Mouse (Mus musculus) monocyte, adult 59 days (primary cell): ENCODE measurements around the gene Tex44. TPM values are rescaled to one million over a fixed set of nuclear protein-coding genes. Genes with fewer than 3 reads are reported as not detected.

Source experiments
- total RNA-seq, 2 experiments: library from RNA; stranded (reverse); gene quantifications; one replicate each; pipeline ENCODE4 v1.2.4; 2023

The Tex44 gene
- not detected for total RNA-seq

DNA sequence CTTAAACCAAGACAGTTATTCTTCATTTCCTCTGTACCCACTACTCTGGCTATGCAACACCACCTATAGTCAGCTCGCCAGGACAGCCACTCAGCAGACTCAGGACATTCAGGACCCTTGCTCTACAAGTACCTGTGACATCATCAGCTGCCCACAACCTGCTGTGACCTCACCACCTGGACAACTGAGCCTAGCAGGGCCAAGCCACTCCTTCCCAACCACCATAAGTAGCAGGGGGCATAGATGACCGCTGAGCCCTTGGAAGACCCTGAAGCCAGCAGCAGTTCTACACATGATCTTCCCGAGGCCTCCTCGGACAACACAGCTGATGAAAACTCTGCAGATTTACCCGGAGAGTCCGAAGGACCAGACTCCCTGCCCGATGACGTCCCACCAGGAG, at the start of gene Tex44, which contains the start of gene Nmur1:
Gene Tex44 (plus strand): TSS at position 202 of the 400 bp plus-strand sequence.
Gene Nmur1 (minus strand): TSS at position 101 of the 400 bp plus-strand sequence.

Other genes with a start within 250 kb of the Tex44 start
- under 1 TPM; 0.73 to 0.85 TPM for gene B3gnt7, start 123.5 kb upstream of the Tex44 start, total RNA-seq
- 100 to 1,000 TPM; 236 to 296 TPM for gene Ncl, start 66.9 kb upstream of the Tex44 start, total RNA-seq
- gene Nmur1, start 101 bp upstream of the Tex44 start, total RNA-seq = not detected
- gene Ptma, start 100.4 kb downstream of the Tex44 start, total RNA-seq = 1,000 to 10,000 TPM; 1,085 to 1,211 TPM
- gene Pde6d, start 156.3 kb downstream of the Tex44 start, total RNA-seq = 10 to 100 TPM; 14.3 to 16.3 TPM
- 1 to 10 TPM; 8.8 to 9.8 TPM for gene Cops7b, start 156.6 kb downstream of the Tex44 start, total RNA-seq
- not detected for gene Nppc, start 244.2 kb downstream of the Tex44 start, total RNA-seq